ENCODE assay signal across 9 mouse cellular contexts in genomic region chr2:165751068-165751467, GRCm38 (mm10).
A peak's percentile ranks its signal among the peaks of the same experiment; 100 is the strongest.
DNase-seq lines count a peak whose midpoint lies in the region; ATAC-seq and TF ChIP-seq lines count a peak whose summit lies in the region.
"Had no signal": no experiment of that assay in that cellular context is flagged by ENCODE, and none has a peak within 500 bp of the region (broad histone marks: within the 10 kb centered on the region; RNA-seq: fewer than 3 reads in every experiment).

No protein-coding gene starts in this region.

- H3K36me3 ChIP-seq in intestine, postnatal 0 days (ENCODE audit: control insufficient read depth, insufficient read depth), result no peaks in the 10 kb centered on the region
- H3K36me3 ChIP-seq in intestine, embryonic 16.5 days (ENCODE audit: control insufficient read depth, insufficient read depth, low read length), result no peaks in the 10 kb centered on the region

- H3K27ac ChIP-seq in intestine, postnatal 0 days (ENCODE audit: low read depth, low read length), result no peak overlapping the region
- H3K27ac ChIP-seq in intestine, embryonic 16.5 days (ENCODE audit: low read length), result no peak overlapping the region
- H3K27ac ChIP-seq in embryonic fibroblast, embryonic 13.5 days (ENCODE audit: insufficient read depth, low read length), result no peak overlapping the region

- TF ChIP-seq POLR2A in embryonic fibroblast, embryonic 13.5 days (IDR thresholded peaks at IDR 0.05; ENCODE audit: low read depth, low read length), result no peak

- no peak overlapping the region for H3K9ac ChIP-seq in intestine, postnatal 0 days (ENCODE audit: low read depth, low read length)
- H3K9ac ChIP-seq in intestine, embryonic 16.5 days (ENCODE audit: low read depth, low read length), result no peak overlapping the region

- H3K4me1 ChIP-seq in intestine, postnatal 0 days (replicated peaks; ENCODE audit: control insufficient read depth, insufficient read depth, low read length), result no peaks in the 10 kb centered on the region
- no peaks in the 10 kb centered on the region for H3K4me1 ChIP-seq in intestine, embryonic 16.5 days (ENCODE audit: control insufficient read depth, insufficient read depth, low read length)
- H3K4me1 ChIP-seq in embryonic fibroblast, embryonic 13.5 days (ENCODE audit: control insufficient read depth, insufficient read depth, low read length), result no peaks in the 10 kb centered on the region

- H3K4me3 ChIP-seq in intestine, postnatal 0 days (ENCODE audit: low read depth, low read length), result no peak overlapping the region
- no peak overlapping the region for H3K4me3 ChIP-seq in intestine, embryonic 16.5 days (ENCODE audit: low read length)
- H3K4me3 ChIP-seq in embryonic fibroblast, embryonic 13.5 days (ENCODE audit: insufficient read depth, low read length), result no peak overlapping the region
- H3K4me3 ChIP-seq: erythroblast, embryonic 14.5 days had no signal

- 41% methylated on average over 6 of the region's 7 CpGs for WGBS in intestine, postnatal 0 days
- 28% methylated on average over 7 of the region's 7 CpGs for WGBS in intestine, embryonic 16.5 days

- peak; percentile 45 for DNase-seq in thymus, postnatal 4 days
- DNase-seq in thymus, adult 18-20 months, result no peak
- DNase-seq in c-Kit-positive CD71-positive TER-119-positive erythroid progenitor cells, embryonic 14.5 days (ENCODE audit: low spot score), result no peak
- no peak for DNase-seq in spleen, adult 12 weeks (ENCODE audit: low spot score)

- no peak for ATAC-seq in intestine, postnatal 0 days
- no peak for ATAC-seq in intestine, embryonic 16.5 days
- ATAC-seq in megakaryocyte progenitor cell, adult 5-6 weeks (replicated peaks; ENCODE audit: poor library complexity), result peak; percentile 69

- H3K4me2 ChIP-seq in intestine, postnatal 0 days (replicated peaks; ENCODE audit: low read depth), result no peak overlapping the region
- H3K4me2 ChIP-seq in intestine, embryonic 16.5 days (ENCODE audit: low read depth, low read length), result no peak overlapping the region

- H3K9me3 ChIP-seq in intestine, postnatal 0 days (ENCODE audit: control insufficient read depth), result no peaks in the 10 kb centered on the region
- no peaks in the 10 kb centered on the region for H3K9me3 ChIP-seq in intestine, embryonic 16.5 days (ENCODE audit: control insufficient read depth, low read length)

- H3K27me3 ChIP-seq in intestine, postnatal 0 days (replicated peaks; ENCODE audit: control insufficient read depth, insufficient read depth, low read length), result peaks cover 7% of the 10 kb centered on the region; the same call in 1 of the 2 replicates
- no peaks in the 10 kb centered on the region; the same call in 1 of the 2 replicates for H3K27me3 ChIP-seq in intestine, embryonic 16.5 days (replicated peaks; ENCODE audit: control insufficient read depth, insufficient read depth, low read length)

- peak; percentile 60 for TF ChIP-seq CTCF in intestine, postnatal 0 days (IDR thresholded peaks at IDR 0.05; ENCODE audit: low read depth)
- 0 out of 2 replicates have a peak, but pooled peaks have one; percentile 1 for TF ChIP-seq CTCF in embryonic fibroblast, embryonic 13.5 days (IDR thresholded peaks at IDR 0.05; ENCODE audit: borderline replicate concordance, insufficient read depth, low read length)
